Mouse (Mus musculus) adrenal gland, postnatal 36 days (tissue): ENCODE data around the gene Srp68. TPM values are rescaled to one million over a fixed set of nuclear protein-coding genes. Genes with fewer than 3 reads are reported as not detected.

Experiments
- DNase-seq, 2 experiments: peaks; one replicate each; pipeline ENCODE4 v3.0.0; 2021; ENCODE audit warnings: mixed read lengths in 1 of 2
- total RNA-seq, 2 experiments: library from RNA; stranded (reverse); gene quantifications; 2 replicates each; pipeline ENCODE4 v1.2.3; 2021

Gene Srp68
- total RNA-seq, 2 experiments from 2014 or later, result 77.4 to 81.8 TPM

- no peak for DNase-seq
These were observed 65.4 kb downstream of the Srp68 start for GRCm38 (mm10) chr11:116208660-116209059.

GRCm38 (mm10) chr11:116206678-116207077 is 67.3 kb downstream of the Srp68 start:
- no peak for DNase-seq

GRCm38 (mm10) chr11:116203150-116203549 is 70.9 kb downstream of the Srp68 start:
- DNase-seq, result no peak

- DNase-seq, result no peak
These were observed 72.9 kb downstream of the Srp68 start for GRCm38 (mm10) chr11:116201151-116201550.

GRCm38 (mm10) chr11:116198639-116199531 is 75.1 kb downstream of the Srp68 start, which contains the start of the genes Ten1 and Acox1:
Ten1 (plus strand) TSS chr11:116198855.
Acox1 (minus strand) TSS chr11:116199045.
- DNase-seq, result peak; percentile 98 to 99

GRCm38 (mm10) chr11:116198132-116198531 is 75.9 kb downstream of the Srp68 start:
- no peak for DNase-seq

GRCm38 (mm10) chr11:116197584-116197906 is 76.5 kb downstream of the Srp68 start:
- no peak for DNase-seq

- DNase-seq, result no peak
These were observed 77.0 kb downstream of the Srp68 start for GRCm38 (mm10) chr11:116196866-116197583.

- no peak for DNase-seq
These were observed 77.7 kb downstream of the Srp68 start for GRCm38 (mm10) chr11:116196336-116196735.

GRCm38 (mm10) chr11:116195252-116195651 is 78.8 kb downstream of the Srp68 start:
- DNase-seq, result no peak

Other genes with a start within 250 kb of the Srp68 start
- 100 to 1,000 TPM; 347 to 353 TPM for gene H3f3b, start 246.3 kb downstream of the Srp68 start, total RNA-seq
- gene Unk, start 243.9 kb downstream of the Srp68 start, total RNA-seq, result 10 to 100 TPM; 18.3 to 20.2 TPM
- under 1 TPM; 0.49 to 0.66 TPM for gene Unc13d, start 196.3 kb downstream of the Srp68 start, total RNA-seq
- gene Wbp2, start 187.2 kb downstream of the Srp68 start, total RNA-seq, result 100 to 1,000 TPM; 157 to 178 TPM
- gene Trim47, start 147.0 kb downstream of the Srp68 start, total RNA-seq, result 10 to 100 TPM; 14.7 to 23.0 TPM
- 10 to 100 TPM in 1 of 2 experiments, 1 to 10 TPM in 1; 9.3 to 11.7 TPM for gene Trim65, start 143.1 kb downstream of the Srp68 start, total RNA-seq
- 100 to 1,000 TPM in 1 of 2 experiments, 10 to 100 TPM in 1; 95.9 to 107 TPM for gene Mrpl38, start 135.3 kb downstream of the Srp68 start, total RNA-seq
- 10 to 100 TPM; 38.4 to 41.6 TPM for gene Fbf1, start 106.1 kb downstream of the Srp68 start, total RNA-seq
- 10 to 100 TPM; 20.0 to 28.5 TPM for gene Ten1, start 75.4 kb downstream of the Srp68 start, total RNA-seq
- 100 to 1,000 TPM; 170 to 228 TPM for gene Acox1, start 75.2 kb downstream of the Srp68 start, total RNA-seq
- gene Evpl, start 36.1 kb downstream of the Srp68 start, total RNA-seq, result under 1 TPM; 0.70 to 0.82 TPM
- gene Galr2, start 6.7 kb upstream of the Srp68 start, total RNA-seq, result not detected
- 10 to 100 TPM; 57.6 to 68.8 TPM for gene Exoc7, start 33.0 kb upstream of the Srp68 start, total RNA-seq
- under 1 TPM in 1 of 2 experiments, not detected in 1; 0.10 TPM for gene Foxj1, start 61.2 kb upstream of the Srp68 start, total RNA-seq
- gene Rnf157, start 138.8 kb upstream of the Srp68 start, total RNA-seq, result 1 to 10 TPM; 8.1 TPM
- gene Ubald2, start 159.9 kb upstream of the Srp68 start, total RNA-seq, result 10 to 100 TPM; 30.9 to 42.6 TPM
- gene Qrich2, start 192.0 kb upstream of the Srp68 start, total RNA-seq, result not detected
- 10 to 100 TPM; 84.6 to 87.0 TPM for gene Prpsap1, start 220.0 kb upstream of the Srp68 start, total RNA-seq